Mouse (Mus musculus) adrenal gland (tissue): ENCODE data around the gene Foxf2.

ENCODE experiments used
- intact Hi-C: fragments of 180-260 bp; cut with DNase I; formaldehyde crosslinking; loops from one replicate; pipeline ENCODE4 v1.15.1; 2025

Foxf2 gene

DNA sequence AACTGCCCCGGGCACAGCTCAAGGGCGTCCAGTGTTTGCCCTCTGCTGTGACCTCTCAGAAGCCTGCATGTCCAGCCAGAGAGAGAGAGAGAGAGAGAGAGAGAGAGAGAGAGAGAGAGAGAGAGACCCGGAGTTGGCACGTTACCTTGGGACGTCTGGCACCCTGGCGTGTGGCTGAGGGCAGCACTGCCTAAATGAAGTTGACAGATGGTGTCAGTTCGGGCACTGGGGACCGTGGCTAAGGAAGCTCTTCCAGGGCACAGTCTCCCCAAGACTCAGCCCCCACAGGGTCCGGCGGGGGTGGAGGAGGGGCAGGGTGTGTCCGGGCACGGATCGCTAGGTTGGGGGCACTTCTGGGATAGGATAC lies 667 bp upstream of the Foxf2 start:
- intact Hi-C loops = no loop called here

DNA sequence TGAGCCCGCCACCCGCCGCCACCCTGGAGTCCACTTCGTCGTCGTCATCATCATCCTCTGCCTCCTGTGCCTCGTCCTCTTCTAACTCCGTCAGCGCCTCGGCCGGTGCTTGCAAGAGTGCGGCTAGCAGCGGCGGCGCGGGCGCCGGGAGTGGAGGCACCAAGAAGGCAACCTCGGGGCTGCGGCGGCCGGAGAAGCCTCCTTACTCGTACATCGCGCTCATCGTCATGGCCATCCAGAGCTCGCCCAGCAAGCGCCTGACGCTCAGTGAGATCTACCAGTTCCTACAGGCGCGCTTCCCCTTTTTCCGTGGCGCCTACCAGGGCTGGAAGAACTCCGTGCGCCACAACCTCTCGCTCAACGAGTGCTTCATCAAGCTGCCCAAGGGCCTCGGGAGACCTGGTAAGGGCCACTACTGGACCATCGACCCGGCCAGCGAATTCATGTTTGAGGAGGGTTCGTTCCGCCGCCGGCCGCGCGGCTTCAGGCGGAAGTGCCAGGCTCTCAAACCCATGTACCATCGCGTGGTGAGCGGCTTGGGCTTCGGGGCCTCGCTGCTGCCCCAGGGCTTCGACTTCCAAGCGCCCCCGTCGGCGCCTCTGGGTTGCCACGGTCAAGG lies 676 bp downstream of the Foxf2 start:
- intact Hi-C loops = no loop called here

DNA sequence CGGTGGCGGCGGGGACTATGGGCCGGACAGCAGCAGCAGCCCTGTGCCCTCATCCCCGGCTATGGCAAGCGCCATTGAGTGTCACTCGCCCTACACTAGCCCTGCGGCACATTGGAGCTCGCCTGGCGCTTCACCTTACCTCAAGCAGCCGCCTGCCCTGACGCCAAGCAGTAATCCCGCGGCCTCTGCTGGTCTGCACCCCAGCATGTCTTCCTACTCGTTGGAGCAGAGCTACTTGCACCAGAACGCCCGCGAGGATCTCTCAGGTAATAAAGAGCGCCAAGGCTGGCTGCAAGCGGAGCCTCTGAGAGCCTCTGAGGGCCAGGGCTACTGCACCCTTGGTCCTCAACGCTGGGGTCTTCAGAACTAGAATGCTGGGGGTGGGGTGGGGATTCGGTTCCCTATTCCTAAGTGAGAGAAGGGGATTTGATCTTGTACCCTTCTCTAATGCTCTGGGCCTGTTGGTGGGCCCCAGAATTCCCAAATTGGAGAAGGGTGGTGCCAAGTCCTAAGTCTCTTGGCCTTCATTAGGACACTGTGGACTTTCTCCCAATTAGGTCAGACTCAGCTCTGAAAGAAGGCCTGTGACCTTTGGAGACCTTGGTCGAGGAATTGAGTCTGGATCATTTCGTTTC lies 1.5 kb downstream of the Foxf2 start:
- intact Hi-C loops = no loop called here

DNA sequence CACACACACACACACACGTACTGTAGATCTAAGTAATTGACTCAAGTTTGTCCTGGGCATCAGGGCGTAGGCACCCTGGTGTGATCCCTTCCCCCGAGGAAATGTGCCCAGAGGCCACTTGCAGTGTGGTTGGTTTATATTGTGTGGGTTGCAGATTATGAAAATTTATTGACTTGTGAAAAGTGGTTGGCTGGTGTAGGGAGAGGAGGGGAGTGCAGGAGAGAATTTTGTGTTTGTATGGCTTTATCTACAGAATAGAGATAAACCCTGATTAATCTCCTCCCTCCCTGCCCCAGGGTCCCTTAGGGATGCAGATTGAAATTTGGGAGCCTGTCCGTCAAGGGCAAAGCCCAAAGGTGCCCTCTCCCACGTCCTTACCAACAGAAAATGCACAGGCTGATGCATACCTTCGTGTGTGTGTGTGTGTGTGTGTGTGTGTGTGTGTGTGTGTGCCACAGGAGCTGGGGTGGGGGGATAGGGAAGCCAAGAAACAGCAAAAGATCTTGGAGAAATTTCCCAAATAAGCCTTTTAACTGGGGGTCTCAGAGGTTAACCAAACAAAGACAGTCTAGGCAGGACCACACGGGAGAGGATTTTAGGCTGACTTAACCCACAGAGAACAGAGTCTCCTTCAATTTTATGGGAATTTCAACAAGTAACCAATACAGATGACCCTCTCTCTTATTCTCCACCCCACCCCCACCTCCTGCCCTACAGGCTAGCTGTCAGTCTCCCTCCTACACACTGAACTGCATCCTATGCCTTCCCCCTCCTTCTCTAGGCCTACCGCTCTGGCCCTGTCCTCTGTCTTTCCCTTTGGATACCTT lies 2.5 kb downstream of the Foxf2 start:
- intact Hi-C loops = no loop called here

DNA sequence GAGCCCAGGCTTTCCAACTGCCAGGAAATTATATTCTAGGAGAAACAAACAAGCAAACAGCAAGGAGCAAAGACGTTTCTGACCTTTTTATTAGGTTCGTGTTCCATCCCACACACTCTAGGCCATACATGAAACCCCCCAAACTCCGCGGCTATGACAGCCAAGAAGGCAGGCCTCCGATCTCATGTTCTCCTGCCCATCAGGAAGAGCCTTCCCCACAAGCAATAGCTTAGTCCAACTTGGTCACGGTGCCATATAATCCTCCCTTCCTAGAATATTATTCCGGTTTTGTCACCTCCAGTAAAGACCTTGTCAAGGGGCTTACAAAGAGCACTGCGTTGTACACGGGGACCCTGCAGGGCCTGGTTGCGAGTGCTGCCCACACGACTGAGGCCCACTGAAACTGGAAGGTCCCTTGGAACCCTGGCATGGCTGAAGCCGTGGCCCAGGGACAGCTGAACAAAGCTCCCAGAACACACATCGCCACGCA lies 3.1 kb downstream of the Foxf2 start:
- intact Hi-C loops = no loop called here

DNA sequence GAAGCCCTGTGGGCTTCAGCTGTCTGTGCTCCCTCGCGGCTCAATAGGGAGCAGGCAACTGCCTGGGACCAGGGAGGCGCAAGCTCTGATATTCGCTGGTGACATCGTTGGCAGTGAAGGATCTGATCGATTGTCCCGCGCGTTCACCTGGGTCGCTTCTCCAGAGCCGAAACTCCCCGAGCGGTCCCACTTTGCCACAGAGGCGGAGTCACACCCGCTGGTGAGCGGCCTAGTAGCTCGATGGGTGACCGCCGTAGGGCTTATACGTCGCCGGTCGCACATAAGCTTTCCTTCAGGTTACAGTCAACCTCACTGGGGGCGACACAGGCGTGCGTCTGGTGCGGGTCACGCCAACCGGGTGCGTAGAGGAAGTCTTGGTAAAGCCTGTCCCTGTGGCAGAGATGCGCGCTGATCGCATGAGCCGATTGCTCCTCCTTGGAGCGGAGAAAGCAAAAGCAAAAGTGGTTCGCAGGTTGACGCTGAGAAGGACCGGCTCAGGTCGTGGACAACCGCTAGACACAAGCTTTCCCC lies 3.8 kb downstream of the Foxf2 start:
- intact Hi-C loops = no loop called here

DNA sequence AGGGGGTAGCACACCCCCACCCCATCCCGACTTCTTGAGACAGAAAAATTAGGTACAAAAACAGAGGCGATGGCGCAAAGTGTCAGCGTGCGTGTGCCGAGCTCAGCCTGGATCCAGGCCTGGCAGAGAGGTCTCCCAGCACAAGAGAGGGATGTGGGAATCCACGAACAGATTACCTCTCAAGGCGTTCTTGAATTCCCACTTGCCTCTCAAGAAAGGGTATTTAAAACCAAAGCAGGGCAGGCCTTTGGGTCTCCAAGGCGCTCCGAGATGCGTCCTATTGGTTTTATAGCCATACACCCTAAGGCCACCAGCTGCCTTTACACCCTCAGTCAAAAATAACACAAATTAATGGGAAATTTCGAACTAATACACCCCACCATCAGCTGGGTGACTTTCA lies 4.4 kb downstream of the Foxf2 start:
- intact Hi-C loops = loop anchor here (10.0 kb wide), 1 partner anchor 735 kb away; no protein-coding TSS in a partner anchor

DNA sequence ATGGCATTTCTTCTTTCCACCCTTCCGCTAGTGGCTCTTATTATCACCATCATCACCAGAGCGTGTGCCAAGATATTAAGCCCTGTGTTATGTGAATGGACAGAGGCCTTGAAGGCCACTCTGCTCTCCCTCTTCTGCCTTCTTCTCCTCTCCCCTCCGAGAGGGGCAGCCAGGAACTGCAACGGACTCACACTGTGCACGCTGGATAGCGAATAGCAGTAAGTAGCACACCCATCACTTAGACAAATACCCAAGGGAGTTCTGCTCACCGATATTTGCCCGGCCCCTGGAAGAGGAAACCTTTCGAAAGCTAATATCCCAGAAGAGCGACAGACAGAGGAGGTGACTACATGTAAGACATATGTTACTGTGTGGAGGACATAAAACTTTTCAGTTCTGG lies 4.9 kb downstream of the Foxf2 start:
- intact Hi-C loops = loop anchor here (10.0 kb wide), 1 partner anchor 736 kb away; no protein-coding TSS in a partner anchor

DNA sequence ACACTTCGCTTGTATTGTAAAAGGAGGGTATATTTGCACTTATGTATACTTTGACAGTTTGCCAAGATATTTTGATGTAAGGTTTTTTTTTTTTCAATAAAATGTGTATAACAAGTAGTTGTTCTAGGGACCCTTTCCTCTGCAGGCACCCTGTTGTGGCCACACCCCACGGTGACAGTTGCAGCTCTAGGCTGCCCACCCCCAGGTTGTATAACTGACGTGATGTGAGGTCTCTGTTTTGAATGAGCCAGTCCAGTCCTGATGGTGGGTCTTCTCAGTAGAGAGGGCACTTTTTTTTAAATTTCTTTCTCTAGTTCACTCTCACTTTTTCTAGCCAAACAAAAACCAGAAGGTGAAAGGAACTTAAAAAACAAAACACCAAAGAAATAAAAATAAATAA lies 5.7 kb downstream of the Foxf2 start:
- intact Hi-C loops = loop anchor here (10.0 kb wide), 1 partner anchor 736 kb away; no protein-coding TSS in a partner anchor

DNA sequence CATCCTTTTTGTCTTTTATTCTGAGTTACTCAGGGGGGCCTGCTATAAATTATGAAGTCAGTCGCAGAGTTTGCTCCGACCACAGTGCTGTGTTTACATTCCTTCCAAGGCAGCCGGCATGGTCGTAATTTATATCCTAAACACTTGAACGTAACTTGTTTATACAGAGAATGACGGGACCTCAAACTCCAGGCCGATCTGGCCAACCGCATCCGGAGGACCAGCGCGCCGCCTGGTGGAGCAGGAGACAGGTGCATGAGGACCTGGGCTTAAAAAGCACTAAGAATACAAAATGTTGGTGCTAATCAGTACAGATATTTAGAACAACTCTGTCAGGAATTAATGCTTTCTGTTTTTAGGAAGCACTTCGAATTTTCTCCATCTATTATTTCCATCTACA lies 6.8 kb downstream of the Foxf2 start:
- intact Hi-C loops = loop anchor here (10.0 kb wide), 1 partner anchor 738 kb away; no protein-coding TSS in a partner anchor

DNA sequence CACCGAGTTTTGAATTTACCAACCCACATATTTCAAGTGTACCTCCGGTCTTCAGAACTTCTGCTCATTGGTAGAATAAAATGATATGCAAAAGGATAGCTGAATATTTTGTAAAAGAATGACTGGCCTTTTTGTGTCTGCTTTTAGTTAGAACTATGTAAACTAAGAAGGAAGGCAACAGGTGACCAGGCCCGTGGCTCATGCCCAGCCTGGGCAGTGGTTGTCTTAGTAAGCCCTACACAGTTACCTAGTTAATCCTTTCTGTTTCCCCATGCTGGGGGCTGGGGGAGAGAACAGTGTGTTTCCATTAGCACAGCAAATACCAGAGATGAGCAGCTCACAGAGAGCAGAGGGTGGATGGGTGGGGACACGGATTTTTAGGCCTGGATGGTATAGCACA lies 7.6 kb downstream of the Foxf2 start:
- intact Hi-C loops = loop anchor here (10.0 kb wide), 1 partner anchor 738 kb away; no protein-coding TSS in a partner anchor

DNA sequence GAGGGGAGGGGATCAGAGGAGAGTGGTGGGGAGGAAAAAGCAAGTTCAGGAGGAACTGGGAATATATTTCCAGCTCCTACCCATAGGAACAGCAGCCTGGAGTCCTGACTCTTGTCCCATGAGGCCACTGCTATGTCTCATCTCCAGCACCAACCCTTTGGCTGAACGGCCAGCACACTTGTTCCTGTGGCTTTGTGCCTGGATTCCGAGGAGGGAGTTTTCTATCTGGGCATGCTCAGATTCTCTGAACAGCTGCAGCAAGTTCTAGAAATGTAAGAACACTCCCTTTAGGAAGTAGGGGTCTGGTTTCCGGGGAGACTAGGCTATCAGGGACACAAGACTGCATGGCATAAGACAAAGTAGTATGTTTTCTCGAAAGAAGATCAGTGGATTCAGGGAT lies 9.9 kb downstream of the Foxf2 start:
- intact Hi-C loops = loop anchor here (10.0 kb wide), 1 partner anchor 741 kb away; no protein-coding TSS in a partner anchor

DNA sequence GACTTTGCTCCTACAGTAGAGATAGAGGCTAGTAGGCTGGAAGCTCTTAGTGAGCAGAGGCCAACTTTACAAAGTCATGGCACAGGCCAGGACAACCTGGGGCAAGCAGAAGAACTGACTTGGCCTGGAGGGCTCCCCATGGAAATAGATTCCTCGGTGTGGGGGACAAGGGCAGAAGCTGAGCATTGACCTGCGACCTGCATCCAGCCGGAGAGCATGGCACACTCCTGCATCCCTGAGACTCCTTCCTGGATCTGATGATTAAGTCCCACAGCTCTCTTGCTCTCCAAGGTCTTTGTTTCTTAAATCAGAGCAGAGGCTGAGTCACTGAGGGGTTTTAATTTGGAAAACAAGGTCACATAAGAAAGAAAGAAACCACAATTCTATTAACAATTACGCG lies 15.9 kb downstream of the Foxf2 start:
- intact Hi-C loops = no loop called here

DNA sequence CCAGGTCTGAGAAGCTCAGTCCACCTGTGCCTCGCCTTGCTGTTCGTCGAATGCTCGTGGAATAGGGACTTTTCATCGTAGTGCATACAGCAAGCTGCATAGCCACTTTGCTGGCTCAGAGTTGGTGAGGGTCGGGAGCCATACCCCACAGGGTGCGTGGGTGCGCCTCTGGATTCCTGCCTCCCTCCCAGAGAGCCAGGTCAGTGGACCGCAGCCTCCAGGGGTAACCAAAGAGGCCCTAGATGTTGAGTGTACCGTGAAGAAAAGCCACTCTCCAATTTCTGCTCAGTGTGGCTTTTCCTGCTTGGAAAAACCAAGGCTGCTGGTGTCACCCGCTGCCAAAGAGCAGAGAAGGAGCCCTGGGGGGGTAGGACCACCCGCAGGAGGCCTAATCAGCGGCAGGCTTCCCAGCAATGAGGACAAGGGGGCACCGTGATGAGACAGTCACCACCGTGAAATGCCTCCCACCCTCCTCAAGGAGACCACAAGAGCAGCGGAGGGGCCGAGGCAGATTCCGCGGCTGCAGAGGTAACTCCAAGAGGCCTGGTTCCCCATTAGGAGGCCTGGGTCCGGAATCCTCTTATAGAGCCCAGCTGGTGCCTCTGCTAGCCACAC lies 26.6 kb downstream of the Foxf2 start:
- intact Hi-C loops = no loop called here

DNA sequence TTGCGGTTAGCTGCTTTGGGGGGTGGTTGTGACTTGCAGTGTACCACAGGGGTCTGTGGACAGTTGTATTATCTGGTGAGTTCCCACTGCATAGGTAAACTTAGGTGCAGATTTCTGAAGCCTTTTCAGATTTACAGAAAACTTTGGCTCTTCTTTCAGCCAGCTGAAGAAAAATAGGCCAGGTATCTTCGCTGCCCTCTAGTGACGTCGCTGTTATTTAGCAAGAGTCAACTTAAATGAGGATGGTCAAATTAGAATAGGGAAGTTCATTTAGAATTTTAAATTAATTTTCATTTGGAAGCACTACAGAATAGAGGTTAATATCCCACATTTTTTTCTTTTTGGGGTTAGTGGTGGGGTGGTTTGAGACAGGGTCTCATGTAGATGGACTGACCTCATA lies 30.6 kb downstream of the Foxf2 start:
- intact Hi-C loops = loop anchor here (5.0 kb wide), 1 partner anchor 669 kb away; no protein-coding TSS in a partner anchor

DNA sequence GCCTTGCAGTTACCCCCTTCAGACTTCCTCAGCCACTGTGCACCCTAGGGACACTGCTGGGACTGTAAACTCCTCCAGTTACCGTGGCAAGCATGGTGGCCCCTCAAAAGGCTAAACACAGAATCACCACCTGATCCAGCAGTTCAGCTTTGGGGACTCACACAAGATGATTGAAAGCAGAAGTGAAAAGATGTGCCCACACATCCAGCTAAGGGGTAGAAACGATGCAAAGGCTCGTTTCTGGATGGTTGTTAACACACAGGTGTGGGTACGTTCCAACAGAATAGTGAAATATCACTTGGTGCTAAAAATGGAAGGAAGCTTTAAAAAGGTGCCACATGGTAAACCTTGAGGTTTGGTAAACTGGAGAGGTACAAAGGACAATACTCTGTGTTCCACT lies 32.6 kb downstream of the Foxf2 start:
- intact Hi-C loops = loop anchor here (2.0 to 5.0 kb wide), 2 partner anchors 575 to 671 kb away; no protein-coding TSS in a partner anchor

DNA sequence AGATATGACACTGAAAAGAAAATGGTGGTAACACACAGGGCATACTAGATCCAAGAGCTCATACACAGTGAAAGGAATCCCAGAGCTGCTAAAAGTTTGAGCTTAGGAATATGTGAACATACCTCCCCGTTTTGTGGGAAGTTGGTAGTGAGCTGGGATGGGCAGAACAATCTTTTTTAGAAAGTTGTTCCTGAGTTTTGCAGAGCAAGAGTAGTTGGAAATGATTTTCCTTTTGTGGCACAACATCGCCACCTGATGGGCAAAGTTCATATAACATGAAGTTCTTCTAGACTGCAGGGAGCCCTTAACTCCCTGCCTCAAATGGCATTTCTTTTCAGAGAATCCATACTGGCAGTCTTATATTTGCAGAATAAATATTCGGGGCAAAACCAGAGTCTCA lies 33.3 kb downstream of the Foxf2 start:
- intact Hi-C loops = loop anchor here (2.0 to 5.0 kb wide), 2 partner anchors 576 to 672 kb away; no protein-coding TSS in a partner anchor

DNA sequence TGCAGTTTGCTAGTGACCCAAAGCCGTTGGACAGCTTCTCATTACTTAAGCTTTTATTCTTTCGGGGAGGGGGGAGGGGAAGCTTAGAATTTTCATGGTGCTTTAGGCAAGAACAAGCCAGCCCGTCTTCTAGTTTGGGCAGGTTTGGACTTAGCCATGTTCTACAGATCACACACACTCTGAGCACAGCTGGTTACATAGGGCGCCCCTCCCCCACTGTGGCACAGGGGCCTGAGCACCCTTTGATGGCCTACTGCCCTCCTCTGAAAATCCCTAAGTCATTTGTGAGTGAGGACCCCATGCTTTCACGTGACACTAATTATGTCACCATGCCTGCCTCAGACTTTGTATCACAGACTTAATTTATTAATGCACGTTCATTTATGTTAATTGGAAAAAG lies 35.6 kb downstream of the Foxf2 start:
- intact Hi-C loops = loop anchor here (10.0 kb wide), 1 partner anchor 776 kb away; no protein-coding TSS in a partner anchor

DNA sequence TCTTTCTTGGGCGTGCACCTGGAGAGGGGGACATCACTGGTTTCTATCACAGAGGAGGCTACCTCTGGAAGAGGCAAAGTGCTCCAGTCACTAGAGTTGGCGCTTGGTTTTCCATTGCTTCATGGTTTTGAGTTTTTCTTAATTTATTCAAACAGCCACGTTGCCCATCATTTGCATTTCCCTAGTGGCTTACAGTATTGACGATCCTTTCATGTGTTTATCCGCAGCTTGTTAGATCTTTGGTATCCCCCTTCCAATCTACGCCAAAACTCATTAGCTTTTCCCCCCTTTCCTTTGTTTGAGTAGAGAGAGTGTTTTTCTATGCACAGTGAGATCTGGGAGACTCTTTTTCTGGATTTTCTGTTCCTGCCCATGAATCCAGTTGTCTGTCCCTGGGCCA lies 39.8 kb downstream of the Foxf2 start:
- intact Hi-C loops = loop anchor here (10.0 kb wide), 1 partner anchor 781 kb away; no protein-coding TSS in a partner anchor

DNA sequence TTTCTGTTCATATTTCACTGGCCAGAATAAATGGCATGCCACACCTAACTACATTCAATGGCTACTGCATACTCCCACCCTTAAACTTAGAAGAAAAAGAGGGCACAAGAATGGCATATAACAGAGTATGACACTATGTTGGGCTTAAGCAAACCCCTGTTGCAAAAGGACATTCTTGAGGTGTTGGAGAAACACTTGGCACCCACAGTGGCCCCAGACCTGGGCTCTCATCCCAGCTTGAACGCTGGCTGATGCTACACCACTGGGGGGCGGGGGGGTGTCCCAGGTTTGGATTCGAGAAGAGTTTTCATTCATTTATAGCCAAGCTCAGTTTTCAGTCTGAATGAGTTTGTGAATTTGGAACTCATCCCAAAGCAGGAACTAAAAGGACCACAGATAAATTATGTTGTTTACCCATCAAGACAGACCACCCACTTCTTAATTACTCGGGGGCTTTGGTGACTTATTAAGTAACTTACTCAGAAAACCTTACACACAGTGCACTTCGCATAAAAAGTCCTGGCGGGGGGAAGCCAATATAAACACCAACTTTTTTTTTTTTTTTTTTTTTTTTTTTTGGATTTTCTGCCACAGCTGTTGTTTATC lies 42.4 kb downstream of the Foxf2 start:
- intact Hi-C loops = loop anchor here (10.0 kb wide), 1 partner anchor 783 kb away; no protein-coding TSS in a partner anchor
